Mouse (Mus musculus) heart, embryonic 15.5 days (tissue): ENCODE measurements at regions not wholly inside any gene's neighbourhood (a gene's known extent, or its start where the extent isn't known, plus 50 kb on each side); places are given as distances from the start of the nearest gene placed in this dataset. TPM values are rescaled to one million over a fixed set of nuclear protein-coding genes. Genes with fewer than 3 reads are reported as not detected.

Source experiments
- microRNA-seq: library from miRNA; unstranded; fragments of <30 nt; microRNA quantifications from one replicate; pipeline ENCODE4, GENCODE M21; 2016

Small RNAs in the stretch of these regions (microRNA-seq; reads per million reads assigned to microRNA genes)
- not detected for gene Gm23304
